Mouse (Mus musculus): Measurements from ENCODE around the gene Dgcr2. TPM values are rescaled to one million over a fixed set of nuclear protein-coding genes. Genes with fewer than 3 reads are reported as not detected.

The Dgcr2 gene
- polyA plus RNA-seq, 1 experiment from 2014 or later, result 43.7 TPM

DNA sequence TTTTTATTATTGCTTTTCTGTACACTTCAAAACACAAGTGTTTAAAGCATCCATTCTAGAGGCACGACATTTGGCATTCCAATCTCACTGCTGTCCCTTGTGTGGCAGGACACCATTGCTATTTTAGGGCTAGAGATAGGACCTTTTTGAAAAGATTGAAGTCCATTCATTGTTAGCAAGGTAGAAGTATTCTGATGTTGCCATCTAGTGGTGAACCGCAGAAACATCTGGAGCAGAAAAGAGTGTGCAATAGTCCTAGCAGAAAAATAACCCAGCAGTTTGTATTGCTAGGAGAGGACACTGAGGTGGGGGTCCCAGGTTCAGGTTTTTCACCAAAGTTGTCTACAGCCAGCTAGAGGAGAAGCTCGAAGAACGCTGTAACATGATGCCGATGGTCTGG, 86.2 kb downstream of the Dgcr2 start:
- peak; percentile 52 for DNase-seq (ENCODE audit: low spot score)

DNA sequence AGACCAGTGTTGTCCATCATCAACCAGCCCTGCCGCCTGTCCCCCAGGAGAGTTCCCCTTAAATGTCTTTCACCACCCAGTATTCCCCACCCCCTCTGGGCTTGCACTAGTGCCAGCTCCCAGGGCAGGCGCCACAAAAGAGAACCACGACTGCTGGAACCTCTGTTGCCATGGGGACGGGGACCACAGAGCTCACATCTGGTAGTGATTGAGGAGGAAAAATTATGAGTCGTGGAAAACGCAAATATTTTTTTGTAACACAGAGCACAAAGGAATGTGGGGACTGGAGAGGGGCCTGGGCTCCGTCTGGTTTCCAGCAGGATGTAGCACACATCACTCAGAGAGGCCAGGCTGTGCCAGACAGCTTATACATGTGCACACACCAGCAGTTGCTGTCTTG, 88.7 kb downstream of the Dgcr2 start:
- no peak for DNase-seq (ENCODE audit: low spot score)

DNA sequence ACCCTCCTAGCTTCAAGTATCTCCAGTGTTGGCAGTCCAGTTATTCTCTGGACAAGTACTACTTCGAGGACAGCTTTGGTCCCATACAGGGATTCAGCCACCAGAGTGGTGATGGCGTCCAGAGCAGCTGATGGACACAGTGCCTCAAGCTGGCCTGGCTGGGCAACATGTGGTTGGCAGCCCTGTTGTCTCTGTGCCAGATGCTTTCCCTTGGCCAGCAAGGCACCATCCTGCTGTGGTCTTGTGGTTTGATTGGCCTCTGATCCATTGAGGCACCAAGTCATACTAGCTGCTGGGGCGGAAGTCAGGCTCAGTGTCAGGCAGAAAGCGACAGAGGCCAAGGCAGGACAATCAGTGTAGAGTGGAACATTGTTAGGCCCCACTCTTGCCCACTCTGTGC, 89.2 kb downstream of the Dgcr2 start:
- no peak for DNase-seq (ENCODE audit: low spot score)

DNA sequence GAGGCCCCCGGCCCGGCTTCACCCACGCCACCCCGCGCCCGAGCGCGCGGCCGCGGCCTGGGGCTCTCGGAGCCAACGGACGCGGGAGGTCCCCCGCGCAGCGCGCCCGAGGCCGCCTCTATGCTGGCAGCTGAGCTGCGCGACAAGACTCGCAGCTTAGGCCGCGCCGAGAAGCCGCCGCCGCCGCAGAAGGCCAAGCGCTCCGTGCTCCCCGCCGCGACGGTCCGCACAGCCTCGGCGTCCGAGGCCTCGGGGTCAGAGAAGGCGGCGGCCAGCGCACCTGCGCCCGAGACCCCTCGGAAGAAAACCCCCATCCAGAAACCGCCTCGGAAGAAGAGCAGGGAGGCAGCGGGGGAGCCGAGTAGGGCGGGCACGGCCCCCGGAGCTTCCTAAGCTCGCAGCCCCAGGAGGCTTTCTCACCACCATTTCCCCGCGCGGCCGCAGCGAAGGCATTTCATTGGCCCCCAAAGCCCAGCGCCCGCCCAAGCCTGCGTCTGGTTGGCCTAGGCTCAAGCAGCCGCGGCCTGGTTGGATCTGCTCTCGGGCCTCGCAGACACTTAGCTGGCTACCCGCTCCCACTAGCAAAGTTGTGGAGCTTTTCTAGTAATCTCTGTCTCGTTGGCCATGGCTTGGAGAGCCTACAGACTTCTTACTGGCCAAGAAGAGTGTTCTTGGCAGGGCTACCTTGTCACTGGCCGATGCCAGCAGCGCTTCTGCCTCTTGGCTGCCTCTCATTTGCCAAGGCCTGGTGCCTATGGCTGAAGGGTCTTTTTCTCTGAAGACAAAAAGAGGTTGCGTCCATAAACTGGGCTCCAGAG, 91.0 kb downstream of the Dgcr2 start:
- peak; percentile 93 for DNase-seq (ENCODE audit: low spot score)

DNA sequence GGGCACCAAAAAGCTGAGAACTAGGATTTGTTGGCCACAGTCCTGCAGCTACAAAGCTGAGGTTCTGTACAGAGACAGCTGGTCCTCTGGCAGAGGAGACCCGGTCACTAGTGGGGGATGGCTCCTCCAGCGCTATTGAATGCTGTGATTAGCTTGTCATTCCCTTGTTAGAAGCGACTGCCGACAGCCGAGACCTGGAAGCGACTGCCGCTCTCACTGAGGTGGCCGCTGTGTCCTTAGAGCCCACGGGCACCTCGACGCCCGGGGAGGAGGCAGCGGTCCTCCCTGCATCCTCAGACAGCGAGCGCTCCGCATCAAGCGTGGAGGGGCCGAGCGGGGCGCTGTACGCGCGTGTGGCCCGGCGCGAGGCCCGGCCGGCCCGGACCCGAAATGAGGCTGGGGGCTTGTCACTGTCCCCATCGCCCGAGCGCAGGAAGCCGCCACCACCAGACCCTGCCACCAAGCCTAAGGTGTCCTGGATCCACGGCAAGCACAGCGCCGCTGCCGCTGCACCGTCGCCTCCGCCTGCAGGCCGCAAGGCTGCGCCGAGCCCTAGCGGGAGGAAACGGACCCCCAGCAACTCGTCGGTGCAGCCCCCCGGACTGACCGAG, 91.7 kb downstream of the Dgcr2 start:
- no peak for DNase-seq (ENCODE audit: low spot score)

DNA sequence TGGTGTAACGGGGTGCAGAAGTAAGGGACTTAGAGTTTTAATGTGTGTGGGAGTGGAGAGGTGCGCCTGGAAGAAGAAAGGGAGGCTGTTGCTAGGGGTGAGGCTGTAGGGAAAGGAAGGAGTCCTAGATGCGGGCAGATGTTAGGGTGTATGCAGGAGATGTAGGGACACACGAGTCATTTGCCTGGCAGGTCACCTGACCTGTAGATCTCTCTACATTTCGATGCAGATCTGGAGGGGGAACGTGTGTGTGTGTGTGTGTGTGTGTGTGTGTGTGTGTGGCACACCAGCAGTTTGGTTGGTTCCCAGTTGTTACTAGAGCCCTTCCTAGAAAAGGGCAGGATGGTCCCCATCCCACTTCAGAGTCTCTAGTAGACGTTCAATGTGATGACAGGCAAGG, 93.4 kb downstream of the Dgcr2 start:
- DNase-seq (ENCODE audit: low spot score), result no peak

DNA sequence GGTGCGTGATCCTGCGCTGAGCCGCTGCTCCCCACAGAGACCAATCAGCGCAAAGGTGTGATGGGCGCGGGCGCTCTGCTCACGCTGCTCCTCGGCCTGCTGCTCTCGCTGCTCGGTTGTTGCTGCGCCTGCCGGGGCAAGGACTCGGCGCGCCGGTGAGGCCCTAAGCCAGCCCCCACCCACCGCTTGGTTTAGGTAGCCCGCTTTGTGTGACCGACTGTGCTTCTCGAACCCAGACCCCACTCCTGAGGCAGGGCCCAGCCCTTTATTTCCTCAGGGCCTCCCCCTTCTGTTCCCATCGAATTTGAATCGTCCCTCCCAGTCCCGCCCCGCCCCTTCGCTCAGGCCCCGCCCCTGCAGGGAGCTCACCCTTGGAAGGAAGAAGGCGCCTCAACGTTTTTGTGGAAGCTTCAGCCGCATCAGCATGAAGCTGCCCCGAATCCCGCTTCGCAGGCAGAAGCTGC, 93.9 kb downstream of the Dgcr2 start:
- peak; percentile 51 for DNase-seq (ENCODE audit: low spot score)

DNA sequence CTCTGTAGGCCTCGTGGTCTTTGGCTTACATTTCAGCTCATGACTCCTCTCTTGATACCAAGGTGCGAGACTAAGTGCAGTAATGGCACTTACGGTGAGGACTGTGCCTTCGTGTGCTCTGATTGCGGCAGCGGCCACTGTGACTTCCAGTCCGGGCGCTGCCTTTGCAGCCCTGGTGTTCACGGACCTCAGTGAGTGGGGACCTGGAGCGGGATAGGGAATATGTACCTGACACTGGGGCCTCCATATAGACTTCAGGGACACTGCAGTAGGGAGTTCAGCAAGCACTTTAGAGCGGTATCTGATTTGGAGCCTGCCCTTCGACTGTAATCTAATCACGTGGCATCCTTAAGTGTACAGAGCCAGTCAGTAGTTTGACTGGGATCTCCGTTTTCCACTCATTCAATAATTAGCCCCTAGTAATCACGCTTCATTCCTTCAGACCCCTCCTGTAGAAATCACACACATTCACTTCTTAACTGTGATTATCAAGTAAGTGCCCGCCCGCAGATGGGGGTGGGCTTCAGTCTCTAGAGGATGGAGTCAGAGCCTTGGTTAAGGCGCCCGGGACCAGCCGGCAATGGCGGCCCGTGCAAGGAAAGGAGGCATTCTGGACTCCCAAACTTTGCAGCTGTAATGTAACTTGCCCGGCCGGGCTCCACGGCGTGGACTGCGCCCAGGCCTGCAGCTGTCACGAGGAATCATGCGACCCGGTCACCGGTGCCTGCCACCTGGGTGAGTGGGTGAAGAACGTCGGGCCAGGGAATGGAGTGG, 94.5 kb downstream of the Dgcr2 start:
- no peak for DNase-seq (ENCODE audit: low spot score)

DNA sequence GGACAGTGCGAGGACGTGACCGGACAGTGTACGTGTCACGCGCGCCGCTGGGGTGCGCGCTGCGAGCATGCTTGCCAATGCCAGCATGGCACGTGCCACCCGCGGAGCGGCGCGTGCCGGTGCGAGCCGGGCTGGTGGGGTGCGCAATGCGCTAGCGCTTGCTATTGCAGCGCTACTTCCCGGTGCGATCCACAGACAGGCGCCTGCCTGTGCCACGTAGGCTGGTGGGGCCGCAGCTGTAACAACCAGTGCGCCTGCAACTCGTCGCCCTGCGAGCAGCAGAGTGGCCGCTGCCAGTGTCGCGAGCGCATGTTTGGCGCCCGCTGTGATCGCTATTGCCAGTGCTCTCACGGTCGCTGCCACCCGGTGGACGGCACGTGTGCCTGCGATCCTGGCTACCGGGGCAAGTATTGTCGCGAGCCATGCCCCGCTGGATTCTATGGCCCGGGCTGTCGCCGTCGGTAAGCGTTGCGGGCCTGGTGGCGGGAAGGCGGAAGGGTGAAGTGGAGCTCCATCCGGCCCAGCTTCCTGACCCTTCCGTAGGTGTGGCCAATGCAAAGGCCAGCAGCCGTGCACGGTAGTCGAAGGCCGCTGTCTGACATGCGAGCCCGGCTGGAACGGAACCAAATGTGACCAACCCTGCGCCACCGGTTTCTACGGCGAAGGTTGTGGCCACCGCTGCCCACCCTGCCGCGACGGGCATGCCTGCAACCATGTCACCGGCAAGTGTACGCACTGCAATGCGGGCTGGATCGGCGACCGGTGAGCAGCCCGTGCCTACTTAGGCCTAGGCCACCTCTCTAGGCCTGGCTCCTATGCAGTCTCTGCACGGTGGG, 95.3 kb downstream of the Dgcr2 start:
- DNase-seq (ENCODE audit: low spot score), result no peak

DNA sequence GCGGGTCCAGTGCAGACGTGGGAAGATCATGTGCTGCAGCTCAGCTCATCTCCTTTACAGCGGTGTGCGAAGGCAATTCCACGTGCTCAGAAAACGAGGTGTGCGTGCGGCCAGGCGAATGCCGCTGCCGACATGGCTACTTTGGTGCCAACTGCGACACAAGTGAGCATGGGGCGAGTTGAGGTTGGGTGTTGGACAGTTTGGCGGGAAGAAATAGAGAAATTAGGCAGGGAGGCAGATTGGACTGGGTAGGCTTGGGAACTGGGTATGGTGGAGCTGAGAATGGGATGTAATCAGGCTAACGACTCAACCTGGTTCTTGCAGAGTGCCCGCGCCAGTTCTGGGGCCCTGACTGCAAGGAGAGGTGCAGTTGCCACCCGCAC, 95.9 kb downstream of the Dgcr2 start:
- no peak for DNase-seq (ENCODE audit: low spot score)

DNA sequence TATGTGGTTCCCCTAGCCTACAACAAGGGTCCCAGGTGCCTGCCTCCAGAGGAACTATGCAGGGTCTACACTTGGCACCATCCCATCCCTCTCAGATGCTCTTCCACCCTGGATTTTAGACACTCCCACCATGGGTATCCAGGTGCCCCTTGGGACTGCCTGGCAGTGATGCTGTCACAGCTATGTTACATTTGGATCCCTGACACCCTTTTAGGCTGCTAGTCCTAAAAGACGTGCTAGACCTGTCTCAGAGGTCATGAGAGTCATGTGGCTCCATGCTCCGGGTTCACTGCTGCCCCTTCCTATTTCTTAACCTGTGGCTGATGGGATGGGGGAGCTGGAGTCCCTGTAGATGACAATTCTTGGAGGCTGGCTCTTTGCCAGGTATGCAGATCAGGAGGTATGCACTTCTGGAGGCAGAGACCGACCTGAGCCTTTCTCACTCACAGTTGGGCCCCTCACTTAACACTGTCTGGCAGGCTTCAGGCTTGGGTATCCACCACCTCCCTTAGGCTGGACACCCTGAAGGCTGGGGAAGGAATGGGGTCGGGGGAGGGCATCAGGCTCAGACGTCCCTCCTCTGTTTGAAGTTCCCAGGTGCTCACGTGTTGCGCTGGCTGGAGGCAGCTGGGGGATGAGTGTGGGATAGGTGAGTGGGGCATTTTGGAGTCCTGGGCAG, 96.4 kb downstream of the Dgcr2 start:
- DNase-seq (ENCODE audit: low spot score), result no peak

DNA sequence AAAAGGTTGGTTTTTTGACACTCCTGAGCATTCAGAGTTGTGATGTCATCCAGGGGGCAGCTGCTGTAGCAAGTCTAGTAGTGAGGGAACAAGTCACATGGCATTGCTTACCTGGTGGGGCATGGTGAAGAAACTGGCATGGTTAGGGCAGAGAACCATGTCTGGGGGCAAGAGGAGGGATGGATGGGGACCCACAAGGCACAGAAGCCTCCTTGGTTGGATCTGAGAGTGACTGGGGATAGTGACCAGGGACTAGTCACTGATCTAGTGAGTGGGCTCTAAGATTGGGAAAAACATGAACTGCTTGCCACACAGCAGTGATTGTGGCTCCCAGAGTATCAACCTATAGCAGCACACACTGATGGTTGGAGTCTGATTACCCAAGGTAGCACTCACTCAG, 98.8 kb downstream of the Dgcr2 start:
- no peak for DNase-seq (ENCODE audit: low spot score)

DNA sequence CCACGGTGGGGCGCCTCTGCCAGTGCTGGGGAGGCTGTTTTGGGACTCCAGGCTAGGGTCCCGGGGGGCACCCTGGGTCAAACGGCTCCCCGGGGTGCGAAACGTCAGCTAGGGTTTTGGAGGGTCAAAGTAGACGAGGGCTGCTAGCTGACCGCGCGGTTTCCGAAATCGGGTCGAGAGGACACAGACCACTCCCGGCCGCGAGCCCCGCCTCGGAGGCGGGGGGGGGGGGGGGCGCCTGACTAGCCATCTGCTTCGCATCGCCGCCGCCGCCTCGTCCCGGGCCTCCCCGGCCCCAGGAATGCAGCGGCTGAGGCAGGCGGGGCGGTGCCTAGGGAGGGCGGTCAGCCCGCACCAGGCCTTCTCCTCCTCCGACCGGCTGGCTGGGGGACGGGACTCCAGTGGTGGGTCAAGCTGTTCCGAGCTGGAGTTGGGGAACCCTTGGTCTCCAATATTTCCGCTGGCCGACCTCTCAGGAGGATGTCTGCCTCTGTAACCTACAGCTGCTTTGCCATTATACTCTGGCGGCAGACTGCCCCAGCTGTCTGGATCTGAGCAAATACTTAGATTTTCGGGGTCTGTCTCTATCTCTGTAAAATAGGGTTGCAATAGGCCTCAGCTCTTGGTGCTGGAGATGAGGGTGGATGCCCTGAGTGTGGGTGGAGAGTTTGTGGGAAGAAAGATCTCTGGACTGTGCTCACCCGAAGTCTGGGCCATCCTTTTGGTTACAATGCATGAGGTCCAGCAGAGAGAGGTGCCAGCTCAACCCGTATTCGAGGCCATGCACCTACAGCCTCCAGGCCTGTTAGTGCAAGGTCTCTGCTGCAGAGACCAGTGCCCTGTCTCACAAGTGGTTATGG, 99.8 kb downstream of the Dgcr2 start:
- no peak for DNase-seq (ENCODE audit: low spot score)

DNA sequence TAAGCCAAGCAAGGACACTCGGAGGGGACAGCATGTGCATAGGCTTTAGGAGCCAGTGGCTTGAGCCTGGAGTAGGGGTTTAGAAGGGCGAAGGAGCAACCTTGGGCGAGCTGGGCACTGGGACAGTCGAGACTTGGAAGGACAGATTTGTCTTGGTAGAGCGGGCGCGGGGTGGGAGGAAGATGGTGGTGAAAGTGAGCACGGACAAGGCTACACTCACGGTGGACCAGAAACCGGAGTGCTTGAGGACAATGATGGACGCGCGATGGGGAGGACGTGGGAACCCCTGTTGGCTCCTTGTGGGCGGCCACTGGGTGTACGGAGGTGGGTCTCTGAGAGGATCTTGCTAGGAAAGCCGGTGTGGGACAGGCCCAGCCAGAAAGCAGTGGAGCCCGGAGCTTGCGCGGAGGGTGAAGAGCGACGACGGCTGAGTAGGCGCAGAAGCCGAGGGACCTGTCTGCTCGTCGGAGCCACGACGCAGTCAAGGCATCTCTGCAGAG, 100.5 kb downstream of the Dgcr2 start:
- no peak for DNase-seq (ENCODE audit: low spot score)

DNA sequence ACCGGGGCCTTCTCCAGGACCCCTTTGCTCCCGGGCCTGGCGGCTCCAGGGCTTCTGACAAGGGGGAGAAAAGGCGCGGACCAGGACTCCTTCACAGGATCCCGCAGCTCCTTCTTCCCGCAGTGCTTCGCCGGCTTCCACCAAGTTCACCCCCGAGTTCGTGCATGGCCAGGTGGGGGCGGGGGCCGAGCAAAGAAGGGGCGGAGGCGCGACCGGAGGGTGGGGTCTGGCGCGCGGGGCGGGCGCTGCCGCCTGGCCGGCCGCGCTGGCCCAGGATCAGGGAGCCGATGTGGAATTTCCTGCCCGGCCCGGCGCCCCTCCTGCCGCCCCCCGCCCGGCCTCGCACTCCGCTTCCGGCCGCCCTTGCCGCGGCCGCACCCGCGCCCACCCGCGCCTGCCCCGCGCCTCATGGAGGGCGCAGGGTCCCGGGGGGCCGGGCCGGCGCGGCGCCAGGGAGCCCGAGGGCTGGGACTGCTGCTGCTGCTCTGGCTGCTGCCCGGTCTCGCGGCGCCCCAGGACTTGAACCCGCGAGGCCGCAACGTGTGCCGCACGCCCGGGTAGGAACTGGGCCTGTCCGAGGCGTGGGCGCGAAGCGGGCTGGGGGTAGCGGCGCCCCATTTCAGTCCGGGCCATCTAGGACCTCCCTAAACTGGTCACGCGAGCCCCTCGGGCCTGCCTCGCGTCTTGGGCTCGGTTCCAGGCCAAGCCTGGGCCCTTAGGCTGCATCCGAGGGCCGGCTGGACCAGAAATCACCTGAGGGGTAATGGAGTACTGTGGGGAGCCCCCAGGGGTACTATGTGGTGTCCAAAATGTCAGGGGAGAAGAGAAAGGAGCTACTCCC, 101.2 kb downstream of the Dgcr2 start, which contains the start of gene Scarf2:
Gene Scarf2 (plus strand): TSS at position 312 of the 841 bp plus-strand sequence.
- DNase-seq (ENCODE audit: low spot score), result no peak

DNA sequence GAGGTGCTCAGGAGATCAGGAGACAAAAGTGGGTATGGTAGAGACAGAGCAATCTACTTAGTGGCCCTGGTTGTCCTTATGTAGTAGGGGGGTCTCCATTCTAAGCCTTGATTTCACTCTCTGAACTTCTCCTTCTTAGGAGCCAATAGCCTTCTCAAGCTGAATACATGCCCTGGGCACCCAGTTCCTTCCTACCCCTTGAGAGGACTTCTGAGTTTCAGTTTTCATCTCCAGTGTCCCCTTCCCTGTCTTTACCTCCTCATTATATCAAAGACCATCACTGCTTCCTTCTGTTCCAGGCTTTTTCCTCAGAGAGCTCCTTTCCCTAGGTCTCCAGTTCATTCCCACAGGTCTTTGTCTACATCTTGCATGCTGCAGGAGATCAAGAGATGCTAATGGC, 101.8 kb downstream of the Dgcr2 start:
- no peak for DNase-seq (ENCODE audit: low spot score)

DNA sequence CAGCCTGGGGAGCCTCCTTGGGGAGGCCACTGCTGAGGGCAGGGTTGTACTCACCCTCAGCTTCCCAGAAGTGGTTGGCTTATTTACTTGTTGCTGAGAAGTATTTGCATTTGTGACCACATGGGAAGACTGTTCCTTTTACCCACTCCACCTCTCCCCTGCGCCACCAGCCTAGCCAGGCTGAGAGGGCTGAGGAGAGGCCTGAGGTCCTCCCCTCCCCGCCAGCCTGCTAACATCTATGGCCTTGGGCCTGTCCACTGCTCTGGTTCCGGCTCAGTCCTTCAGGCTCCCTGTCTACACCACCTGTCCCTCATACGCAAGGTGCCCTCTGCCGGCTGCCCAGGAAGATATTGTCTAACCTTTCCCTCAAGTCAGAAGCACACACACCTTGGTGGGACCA, 102.7 kb downstream of the Dgcr2 start:
- DNase-seq (ENCODE audit: low spot score), result no peak

DNA sequence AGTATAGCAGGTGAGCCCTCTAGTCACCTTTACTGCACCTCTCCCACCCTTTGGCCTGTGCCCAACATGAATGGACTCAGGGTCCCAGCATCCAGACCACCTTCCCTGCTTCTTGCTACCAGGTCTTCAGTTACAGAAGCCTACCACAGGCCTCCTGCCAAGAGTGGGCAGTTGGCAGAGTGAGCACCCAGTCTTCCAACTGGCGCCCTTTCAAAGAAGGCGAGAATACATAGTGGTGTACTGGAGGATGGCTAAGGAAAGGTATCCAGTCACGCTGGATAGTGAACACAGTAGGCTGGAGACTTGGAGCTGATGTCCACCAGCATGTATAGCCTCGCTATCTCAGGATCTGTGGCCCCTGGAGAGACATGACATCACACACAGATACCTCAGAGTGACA, 104.3 kb downstream of the Dgcr2 start:
- DNase-seq (ENCODE audit: low spot score), result no peak

DNA sequence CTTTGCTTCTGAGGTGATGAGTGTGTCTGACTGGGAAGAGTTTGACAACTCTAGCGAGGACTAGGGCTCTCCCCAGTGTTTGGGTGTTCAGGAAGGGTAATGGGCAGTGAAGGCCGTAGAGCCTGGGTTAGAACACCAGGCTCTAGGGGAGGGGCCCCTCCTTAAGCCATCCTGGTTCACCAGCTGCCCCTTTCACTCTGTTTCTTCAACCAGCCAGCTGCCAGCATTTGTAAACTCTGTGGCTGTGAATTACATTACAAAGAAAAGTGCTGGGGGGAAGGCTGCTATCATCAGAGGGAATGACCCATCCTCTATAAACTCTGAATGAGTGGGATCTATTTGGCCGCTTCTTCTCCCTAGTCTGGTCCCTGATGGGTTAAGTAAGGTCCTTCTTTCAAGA, 105.6 kb downstream of the Dgcr2 start:
- DNase-seq (ENCODE audit: low spot score), result no peak
